Mouse (Mus musculus): ENCODE results near the gene Crybg2. TPM values are rescaled to one million over a fixed set of nuclear protein-coding genes. Genes with fewer than 3 reads are reported as not detected.

Crybg2 gene
- polyA plus RNA-seq, 1 experiment from 2014 or later: 17.3 TPM

- H3K9ac ChIP-seq: peak within 1 kb of the TSS; percentile 62
- H3K4me2 ChIP-seq: peak within 1 kb of the TSS; percentile 66
- H3K27ac ChIP-seq: no peak within 1 kb of the TSS
- no peaks in the 10 kb centered on the region for H3K9me3 ChIP-seq
- no peaks in the 10 kb centered on the region for H3K36me3 ChIP-seq
- H3K4me1 ChIP-seq: 0 out of 2 replicates have a peak, but pooled peaks cover 6% of the 10 kb centered on the region
- peak within 1 kb of the TSS; percentile 73 for H3K4me3 ChIP-seq
- peak; percentile 91 for ATAC-seq (ENCODE audit: insufficient number of reproducible peaks, low FRiP score, low TSS enrichment, low read depth)
- WGBS: 17% methylated on average over 34 of the region's 34 CpGs
- no peaks in the 10 kb centered on the region for H3K27me3 ChIP-seq
Observed at GRCm38 (mm10) chr4:134101979-134102741, 41.5 kb downstream of the Crybg2 start, which contains the start of gene Ubxn11. TSS of gene Ubxn11 (plus strand) at chr4:134102570.

GRCm38 (mm10) chr4:134102742-134103119, 42.1 kb downstream of the Crybg2 start:
- Histone ChIP-seq H3K9me3 (no peaks in the 10 kb centered on the region), H3K4me2 (peak overlapping the region; percentile 66), H3K9ac (peak overlapping the region; percentile 62), H3K4me1 (0 out of 2 replicates have a peak, but pooled peaks cover 6% of the 10 kb centered on the region), H3K4me3 (peak overlapping the region; percentile 73), H3K27ac (no peak overlapping the region), H3K27me3 (no peaks in the 10 kb centered on the region), H3K36me3 (no peaks in the 10 kb centered on the region)
- ATAC-seq (ENCODE audit: insufficient number of reproducible peaks, low FRiP score, low TSS enrichment, low read depth): no peak
- 4% methylated on average over 21 of the region's 21 CpGs for WGBS

- H3K27ac ChIP-seq: no peak overlapping the region
- WGBS: 76% methylated on average over 7 of the region's 7 CpGs
Observed at GRCm38 (mm10) chr4:134106105-134106504, 45.5 kb downstream of the Crybg2 start.

GRCm38 (mm10) chr4:134107730-134108129, 47.1 kb downstream of the Crybg2 start:
- Histone ChIP-seq H3K4me1 (0 out of 2 replicates have a peak, but pooled peaks cover 5% of the 10 kb centered on the region), H3K9me3 (no peaks in the 10 kb centered on the region), H3K4me3 (no peak overlapping the region), H3K27me3 (no peaks in the 10 kb centered on the region), H3K9ac (0 out of 2 replicates have a peak overlapping the region, but pooled peaks have one; percentile 7), H3K27ac (no peak overlapping the region), H3K4me2 (no peak overlapping the region), H3K36me3 (no peaks in the 10 kb centered on the region)
- WGBS: 85% methylated on average over 7 of the region's 7 CpGs
- no peak for ATAC-seq (ENCODE audit: insufficient number of reproducible peaks, low FRiP score, low TSS enrichment, low read depth)

More at GRCm38 (mm10) chr4:134106105-134106504, 45.5 kb downstream of the Crybg2 start:
- H3K4me1 ChIP-seq: 0 out of 2 replicates have a peak, but pooled peaks cover 6% of the 10 kb centered on the region
- H3K36me3 ChIP-seq: no peaks in the 10 kb centered on the region
- no peaks in the 10 kb centered on the region for H3K9me3 ChIP-seq
- no peaks in the 10 kb centered on the region for H3K27me3 ChIP-seq
- ATAC-seq (ENCODE audit: insufficient number of reproducible peaks, low FRiP score, low TSS enrichment, low read depth): no peak
- H3K4me3 ChIP-seq: no peak overlapping the region
- no peak overlapping the region for H3K4me2 ChIP-seq
- H3K9ac ChIP-seq: no peak overlapping the region

GRCm38 (mm10) chr4:134108196-134108595, 47.6 kb downstream of the Crybg2 start:
- 23% methylated on average over 5 of the region's 5 CpGs for whole genome bisulfite sequencing
- ATAC-seq (ENCODE audit: insufficient number of reproducible peaks, low FRiP score, low TSS enrichment, low read depth): no peak
- Histone ChIP-seq H3K9ac (no peak overlapping the region), H3K4me2 (no peak overlapping the region), H3K4me1 (0 out of 2 replicates have a peak, but pooled peaks cover 1% of the 10 kb centered on the region), H3K27ac (no peak overlapping the region), H3K36me3 (no peaks in the 10 kb centered on the region), H3K27me3 (no peaks in the 10 kb centered on the region), H3K4me3 (no peak overlapping the region), H3K9me3 (no peaks in the 10 kb centered on the region)

GRCm38 (mm10) chr4:134110653-134111052, 50.0 kb downstream of the Crybg2 start:
- ATAC-seq (ENCODE audit: insufficient number of reproducible peaks, low FRiP score, low TSS enrichment, low read depth): no peak
- H3K27ac ChIP-seq: no peak overlapping the region

GRCm38 (mm10) chr4:134112403-134112802, 51.8 kb downstream of the Crybg2 start:
- Histone ChIP-seq H3K4me2 (no peak overlapping the region), H3K4me3 (no peak overlapping the region), H3K27ac (no peak overlapping the region), H3K27me3 (no peaks in the 10 kb centered on the region), H3K9me3 (no peaks in the 10 kb centered on the region), H3K36me3 (no peaks in the 10 kb centered on the region), H3K9ac (no peak overlapping the region), H3K4me1 (peaks cover 10% of the 10 kb centered on the region; the same call in 1 of the 2 replicates)
- 75% methylated on average over 6 of the region's 6 CpGs for WGBS
- ATAC-seq (ENCODE audit: insufficient number of reproducible peaks, low FRiP score, low TSS enrichment, low read depth): no peak

More at GRCm38 (mm10) chr4:134110653-134111052, 50.0 kb downstream of the Crybg2 start:
- peaks cover 10% of the 10 kb centered on the region; the same call in 1 of the 2 replicates for H3K4me1 ChIP-seq
- WGBS: 58% methylated on average over 3 of the region's 3 CpGs
- no peaks in the 10 kb centered on the region for H3K27me3 ChIP-seq
- no peak overlapping the region for H3K9ac ChIP-seq
- no peaks in the 10 kb centered on the region for H3K36me3 ChIP-seq
- H3K4me2 ChIP-seq: no peak overlapping the region
- no peaks in the 10 kb centered on the region for H3K9me3 ChIP-seq
- no peak overlapping the region for H3K4me3 ChIP-seq

GRCm38 (mm10) chr4:134113356-134113994, 52.9 kb downstream of the Crybg2 start:
- Histone ChIP-seq H3K4me1 (peaks cover 15% of the 10 kb centered on the region), H3K36me3 (no peaks in the 10 kb centered on the region), H3K27ac (no peak overlapping the region), H3K9ac (no peak overlapping the region), H3K9me3 (no peaks in the 10 kb centered on the region), H3K27me3 (no peaks in the 10 kb centered on the region), H3K4me3 (no peak overlapping the region), H3K4me2 (no peak overlapping the region)
- no peak for ATAC-seq (ENCODE audit: insufficient number of reproducible peaks, low FRiP score, low TSS enrichment, low read depth)
- WGBS: 44% methylated on average over 10 of the region's 10 CpGs

GRCm38 (mm10) chr4:134114038-134114437, 53.4 kb downstream of the Crybg2 start:
- ATAC-seq (ENCODE audit: insufficient number of reproducible peaks, low FRiP score, low TSS enrichment, low read depth): no peak
- H3K27ac ChIP-seq: no peak overlapping the region

GRCm38 (mm10) chr4:134115215-134116144, 54.9 kb downstream of the Crybg2 start:
- 81% methylated on average over 16 of the region's 16 CpGs for WGBS
- no peak overlapping the region for H3K4me3 ChIP-seq
- H3K27ac ChIP-seq: no peak overlapping the region
- H3K9ac ChIP-seq: no peak overlapping the region
- ATAC-seq (ENCODE audit: insufficient number of reproducible peaks, low FRiP score, low TSS enrichment, low read depth): no peak
- peaks cover 17% of the 10 kb centered on the region for H3K4me1 ChIP-seq
- H3K36me3 ChIP-seq: no peaks in the 10 kb centered on the region
- H3K4me2 ChIP-seq: no peak overlapping the region
- no peaks in the 10 kb centered on the region for H3K9me3 ChIP-seq
- no peaks in the 10 kb centered on the region for H3K27me3 ChIP-seq

More at GRCm38 (mm10) chr4:134114038-134114437, 53.4 kb downstream of the Crybg2 start:
- H3K4me1 ChIP-seq: peaks cover 15% of the 10 kb centered on the region
- no peaks in the 10 kb centered on the region for H3K27me3 ChIP-seq
- no peaks in the 10 kb centered on the region for H3K9me3 ChIP-seq
- no peaks in the 10 kb centered on the region for H3K36me3 ChIP-seq
- H3K9ac ChIP-seq: no peak overlapping the region
- H3K4me2 ChIP-seq: no peak overlapping the region
- WGBS: 85% methylated on average over 4 of the region's 4 CpGs
- no peak overlapping the region for H3K4me3 ChIP-seq

GRCm38 (mm10) chr4:134116501-134116900, 55.9 kb downstream of the Crybg2 start:
- Histone ChIP-seq H3K9me3 (no peaks in the 10 kb centered on the region), H3K27me3 (no peaks in the 10 kb centered on the region), H3K27ac (no peak overlapping the region), H3K4me2 (no peak overlapping the region), H3K36me3 (no peaks in the 10 kb centered on the region), H3K4me3 (no peak overlapping the region), H3K9ac (no peak overlapping the region), H3K4me1 (peaks cover 17% of the 10 kb centered on the region)
- no peak for ATAC-seq (ENCODE audit: insufficient number of reproducible peaks, low FRiP score, low TSS enrichment, low read depth)
- 78% methylated on average over 2 of the region's 2 CpGs for WGBS
